Mouse (Mus musculus) monocyte, adult 59 days (primary cell): ENCODE data around the gene Gm5148. TPM values are rescaled to one million over a fixed set of nuclear protein-coding genes. Genes with fewer than 3 reads are reported as not detected.

Experiments used
- total RNA-seq, 2 experiments: library from RNA; stranded (reverse); gene quantifications; one replicate each; pipeline ENCODE4 v1.2.4; 2023

The Gm5148 gene
- total RNA-seq, result 1 to 10 TPM in 1 of 2 experiments, not detected in 1; 1.0 TPM

DNA sequence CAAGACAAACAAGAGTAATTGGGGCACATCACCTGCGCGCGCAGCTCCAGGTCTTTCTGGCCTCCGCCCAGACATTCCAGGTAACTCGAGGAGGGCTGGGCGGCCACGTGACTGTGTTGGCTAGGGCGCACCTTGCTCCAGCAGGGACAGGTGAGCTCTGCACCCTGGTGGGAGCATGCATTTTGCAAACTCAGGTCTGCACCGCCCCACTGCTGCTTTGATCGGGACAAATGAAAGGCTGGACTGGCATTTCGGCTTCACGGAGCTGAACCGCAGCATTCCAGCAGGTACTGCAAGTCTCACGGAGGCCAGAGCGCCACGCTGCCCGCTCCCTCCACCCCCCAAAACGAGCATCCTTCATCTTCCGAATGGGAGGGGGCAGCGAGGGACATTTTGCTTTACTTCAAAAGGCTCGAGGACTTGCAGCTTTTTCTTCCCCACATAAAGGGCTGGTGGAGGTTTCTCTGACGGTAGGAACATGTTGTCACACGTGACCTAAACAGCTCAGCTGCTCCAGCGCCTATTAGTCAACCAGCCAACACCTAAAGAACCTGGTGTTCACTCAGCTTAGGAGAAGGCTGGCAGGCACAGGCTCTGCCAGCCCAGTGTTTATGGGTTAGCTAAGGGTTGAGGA, at the start of gene Gm5148:
Gene Gm5148 (minus strand): TSS at position 320 of the 634 bp plus-strand sequence.

Other genes with a start within 250 kb of the Gm5148 start
- gene Spry1, start 84.5 kb downstream of the Gm5148 start, total RNA-seq, result 1 to 10 TPM; 4.9 to 7.0 TPM